Mouse (Mus musculus) forebrain, embryonic 13.5 days (tissue): ENCODE measurements at regions not wholly inside any gene's neighbourhood (a gene's known extent, or its start where the extent isn't known, plus 50 kb on each side); places are given as distances from the start of the nearest gene placed in this dataset.

Source experiments
- ATAC-seq: fragments of 200-750 bp; cut with Nextera tagmentation; 2 replicates; pipeline ENCODE4 v1.8.0; 2017
- H3K27ac ChIP-seq: fragments of 300-500 bp; sonication (generic); 2 replicates; pipeline ENCODE4 v1.5.1; 2015; ENCODE audit warnings: inconsistent platforms, mild to moderate bottlenecking, moderate library complexity
- H3K27me3 ChIP-seq: fragments of 300-500 bp; sonication (generic); 2 replicates; pipeline ENCODE4 v1.6.1; 2015; ENCODE audit warnings: mild to moderate bottlenecking, inconsistent platforms
- H3K36me3 ChIP-seq: fragments of 300-500 bp; sonication (generic); 2 replicates; pipeline ENCODE4 v1.6.1; 2015; ENCODE audit warnings: mild to moderate bottlenecking, inconsistent platforms; ENCODE audit not compliant: poor library complexity, severe bottlenecking
- H3K4me1 ChIP-seq: fragments of 300-500 bp; sonication (generic); 2 replicates; pipeline ENCODE4 v1.6.1; 2015; ENCODE audit warnings: inconsistent platforms
- H3K4me2 ChIP-seq: fragments of 300-500 bp; sonication (generic); 2 replicates; pipeline ENCODE4 v1.6.1; 2015; ENCODE audit warnings: inconsistent platforms, mild to moderate bottlenecking, moderate library complexity
- H3K4me3 ChIP-seq: fragments of 300-500 bp; sonication (generic); 2 replicates; pipeline ENCODE4 v1.5.1; 2015; ENCODE audit warnings: mild to moderate bottlenecking, inconsistent platforms
- H3K9ac ChIP-seq: fragments of 300-500 bp; sonication (generic); 2 replicates; pipeline ENCODE4 v1.6.1; 2015; ENCODE audit warnings: mild to moderate bottlenecking, inconsistent platforms
- H3K9me3 ChIP-seq: fragments of 300-500 bp; sonication (generic); replicated peaks from 2 replicates; pipeline ENCODE4 v1.6.1; 2016; ENCODE audit warnings: inconsistent platforms
- WGBS: fragments of 180-500 bp; shearing (Covaris S2); methylation state at CpG from one replicate; pipeline ENCODE4 v1.1.7; 2015; 5-methylcytosine and 5-hydroxymethylcytosine counted together

DNA sequence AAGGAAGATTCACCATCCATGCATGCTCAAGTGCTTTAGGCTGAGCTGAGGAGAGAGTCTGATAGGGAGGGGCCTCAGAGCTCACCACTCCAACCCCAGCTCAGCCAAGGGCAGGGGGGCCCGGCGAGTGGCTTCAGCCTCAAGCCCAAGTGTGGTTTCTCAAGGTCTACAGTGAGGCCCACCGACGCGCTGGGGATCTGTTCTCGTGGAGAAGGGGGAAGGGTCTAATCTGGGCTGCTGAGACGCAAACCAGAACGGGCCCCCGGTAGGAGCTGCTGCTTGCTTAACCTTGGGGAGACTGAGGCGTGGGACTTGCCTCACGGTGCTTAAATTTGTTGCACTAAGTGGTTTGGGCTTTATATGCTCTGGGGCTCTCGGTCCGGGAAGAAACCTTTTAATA, 70.9 kb downstream of the Asb1 start:
- no peak overlapping the region for H3K9ac ChIP-seq
- H3K36me3 ChIP-seq = no peaks in the 10 kb centered on the region
- H3K4me2 ChIP-seq = no peak overlapping the region
- H3K4me3 ChIP-seq = no peak overlapping the region
- H3K9me3 ChIP-seq = no peaks in the 10 kb centered on the region
- no peak overlapping the region for H3K27ac ChIP-seq
- ATAC-seq = no peak
- no peaks in the 10 kb centered on the region for H3K4me1 ChIP-seq
- H3K27me3 ChIP-seq = no peaks in the 10 kb centered on the region
- 78% methylated on average over 13 of the region's 13 CpGs for WGBS

- no peak for ATAC-seq
- 76% methylated on average over 16 of the region's 16 CpGs for WGBS
- Histone ChIP-seq H3K4me1 (no peaks in the 10 kb centered on the region), H3K4me2 (no peak overlapping the region), H3K27me3 (no peaks in the 10 kb centered on the region), H3K4me3 (no peak overlapping the region), H3K36me3 (no peaks in the 10 kb centered on the region), H3K27ac (no peak overlapping the region), H3K9me3 (no peaks in the 10 kb centered on the region), H3K9ac (no peak overlapping the region)
Observed at GRCm38 (mm10) chr1:91611694-91612093, 71.3 kb downstream of the Asb1 start.

GRCm38 (mm10) chr1:91612912-91613311, 72.6 kb downstream of the Asb1 start:
- no peaks in the 10 kb centered on the region for H3K4me1 ChIP-seq
- no peaks in the 10 kb centered on the region for H3K9me3 ChIP-seq
- no peak for ATAC-seq
- no peak overlapping the region for H3K4me3 ChIP-seq
- H3K27me3 ChIP-seq = no peaks in the 10 kb centered on the region
- 62% methylated on average over 3 of the region's 3 CpGs for WGBS
- H3K4me2 ChIP-seq = no peak overlapping the region
- no peak overlapping the region for H3K27ac ChIP-seq
- no peak overlapping the region for H3K9ac ChIP-seq
- no peaks in the 10 kb centered on the region for H3K36me3 ChIP-seq

DNA sequence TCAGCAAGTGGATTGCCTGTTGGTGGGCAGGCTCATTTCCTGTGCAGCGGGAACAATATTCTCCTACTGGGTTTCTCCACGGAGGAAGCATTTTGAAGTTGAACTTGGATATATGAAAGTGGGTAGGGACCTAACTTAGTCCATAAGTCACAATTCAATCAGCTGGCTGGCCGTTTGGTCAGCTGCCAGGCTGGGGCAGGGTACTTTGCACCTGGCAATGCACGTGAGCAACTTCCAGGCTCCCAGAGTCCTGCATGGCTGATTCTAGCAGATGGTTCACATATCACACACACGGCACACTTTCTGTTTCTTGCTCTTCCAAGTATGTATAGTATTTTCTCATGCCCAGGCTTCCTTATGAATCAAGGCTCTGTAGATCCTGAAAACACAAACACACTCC, 75.1 kb downstream of the Asb1 start:
- Histone ChIP-seq H3K27ac (no peak overlapping the region), H3K27me3 (no peaks in the 10 kb centered on the region), H3K36me3 (no peaks in the 10 kb centered on the region), H3K9me3 (no peaks in the 10 kb centered on the region), H3K9ac (no peak overlapping the region), H3K4me3 (no peak overlapping the region), H3K4me1 (no peaks in the 10 kb centered on the region), H3K4me2 (no peak overlapping the region)
- WGBS = 78% methylated on average over 5 of the region's 5 CpGs
- no peak for ATAC-seq

GRCm38 (mm10) chr1:91618527-91619135, 78.3 kb downstream of the Asb1 start:
- no peak for ATAC-seq
- 59% methylated on average over 14 of the region's 14 CpGs for WGBS
- H3K4me3 ChIP-seq = no peak overlapping the region

DNA sequence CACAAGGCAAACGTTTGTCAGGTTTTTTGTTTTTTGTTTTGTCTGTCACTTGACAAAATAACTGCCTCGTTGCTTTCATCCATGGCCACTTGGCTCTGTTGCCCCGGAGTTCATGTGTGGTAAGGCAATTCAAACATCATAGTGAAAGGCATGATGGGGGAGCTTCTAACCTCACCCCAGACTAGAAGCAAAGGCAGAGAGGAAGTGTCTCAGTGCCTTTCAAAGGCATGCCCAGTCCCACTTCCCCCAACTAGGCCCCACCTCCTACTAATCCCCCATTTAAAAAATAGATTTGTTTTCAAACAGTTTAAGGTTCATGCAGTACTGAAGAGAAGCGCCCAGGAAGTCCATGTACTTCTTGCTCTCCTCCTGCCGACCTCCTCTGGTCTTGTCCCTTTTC, 80.8 kb downstream of the Asb1 start:
- no peak overlapping the region for H3K27ac ChIP-seq
- no peaks in the 10 kb centered on the region for H3K9me3 ChIP-seq
- H3K4me3 ChIP-seq = no peak overlapping the region
- H3K9ac ChIP-seq = no peak overlapping the region
- no peaks in the 10 kb centered on the region for H3K36me3 ChIP-seq
- WGBS = 78% methylated on average over 5 of the region's 5 CpGs
- no peaks in the 10 kb centered on the region for H3K27me3 ChIP-seq
- H3K4me2 ChIP-seq = no peak overlapping the region
- ATAC-seq = no peak
- H3K4me1 ChIP-seq = no peaks in the 10 kb centered on the region

More at GRCm38 (mm10) chr1:91618527-91619135, 78.3 kb downstream of the Asb1 start:
- Histone ChIP-seq H3K9me3 (no peaks in the 10 kb centered on the region), H3K4me2 (no peak overlapping the region), H3K27ac (no peak overlapping the region), H3K36me3 (no peaks in the 10 kb centered on the region), H3K27me3 (no peaks in the 10 kb centered on the region), H3K9ac (no peak overlapping the region), H3K4me1 (no peaks in the 10 kb centered on the region)

- Histone ChIP-seq H3K9me3 (no peaks in the 10 kb centered on the region), H3K4me1 (no peaks in the 10 kb centered on the region), H3K4me2 (no peak overlapping the region), H3K4me3 (no peak overlapping the region), H3K36me3 (no peaks in the 10 kb centered on the region), H3K27ac (no peak overlapping the region), H3K27me3 (no peaks in the 10 kb centered on the region), H3K9ac (no peak overlapping the region)
- no peak for ATAC-seq
- WGBS = 93% methylated on average over 5 of the region's 5 CpGs
Observed at GRCm38 (mm10) chr1:91622874-91623273, 82.5 kb downstream of the Asb1 start.

GRCm38 (mm10) chr1:91624028-91624427, 83.7 kb downstream of the Asb1 start:
- no peaks in the 10 kb centered on the region for H3K27me3 ChIP-seq
- no peaks in the 10 kb centered on the region for H3K4me1 ChIP-seq
- no peak overlapping the region for H3K4me3 ChIP-seq
- H3K4me2 ChIP-seq = no peak overlapping the region
- no peak overlapping the region for H3K27ac ChIP-seq
- ATAC-seq = no peak
- no peak overlapping the region for H3K9ac ChIP-seq
- WGBS = 82% methylated on average over 8 of the region's 8 CpGs
- H3K36me3 ChIP-seq = no peaks in the 10 kb centered on the region
- H3K9me3 ChIP-seq = no peaks in the 10 kb centered on the region

DNA sequence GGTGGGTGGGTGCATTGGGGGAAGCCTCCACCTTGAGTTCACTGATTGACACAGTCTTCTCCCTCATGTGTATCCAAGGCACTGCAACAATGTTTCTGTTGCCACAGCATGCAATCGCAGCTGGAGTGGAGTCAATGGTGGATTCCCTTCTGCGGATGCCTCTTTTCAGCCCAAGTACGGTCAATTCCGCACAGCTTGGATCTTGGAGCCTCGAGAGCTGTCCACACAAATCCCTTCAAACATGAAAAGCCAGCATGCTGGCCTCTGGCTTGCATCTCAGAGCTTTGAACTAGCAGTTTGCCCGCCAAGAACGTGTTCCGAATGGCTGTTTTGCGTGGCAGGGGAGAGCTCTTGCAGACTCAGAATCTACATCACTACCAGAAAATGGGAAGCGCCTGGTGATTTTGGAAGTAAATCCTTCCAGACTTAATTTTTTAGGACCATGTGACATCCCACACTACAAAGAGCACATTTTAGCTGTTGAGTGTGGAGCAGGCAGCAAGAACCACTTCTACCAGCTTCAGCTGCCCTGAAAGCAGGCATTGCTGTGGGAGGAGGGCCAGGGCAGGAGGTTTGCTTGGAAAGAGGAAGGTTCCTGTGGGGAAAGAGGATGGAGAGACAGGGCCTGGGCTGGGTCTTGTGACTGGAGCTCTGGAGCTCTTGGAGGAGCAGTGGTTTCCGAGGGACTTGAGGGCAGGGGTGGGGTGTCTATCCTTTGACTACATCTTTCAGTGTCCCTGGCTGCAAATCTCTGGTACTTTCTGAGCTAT, 84.4 kb downstream of the Asb1 start:
- Histone ChIP-seq H3K4me2 (no peak overlapping the region), H3K27ac (no peak overlapping the region), H3K9me3 (no peaks in the 10 kb centered on the region), H3K36me3 (no peaks in the 10 kb centered on the region), H3K4me3 (no peak overlapping the region), H3K4me1 (no peaks in the 10 kb centered on the region), H3K27me3 (no peaks in the 10 kb centered on the region), H3K9ac (no peak overlapping the region)
- ATAC-seq = no peak
- 73% methylated on average over 11 of the region's 11 CpGs for WGBS

GRCm38 (mm10) chr1:91626090-91626489, 85.7 kb downstream of the Asb1 start:
- Histone ChIP-seq H3K9ac (no peak overlapping the region), H3K36me3 (no peaks in the 10 kb centered on the region), H3K27ac (no peak overlapping the region), H3K4me3 (no peak overlapping the region), H3K4me2 (no peak overlapping the region), H3K4me1 (no peaks in the 10 kb centered on the region), H3K9me3 (no peaks in the 10 kb centered on the region), H3K27me3 (no peaks in the 10 kb centered on the region)
- 87% methylated on average over 11 of the region's 11 CpGs for WGBS
- no peak for ATAC-seq

- no peaks in the 10 kb centered on the region for H3K36me3 ChIP-seq
- 73% methylated on average over 12 of the region's 12 CpGs for WGBS
- no peak overlapping the region for H3K4me2 ChIP-seq
- H3K27ac ChIP-seq = no peak overlapping the region
- H3K9me3 ChIP-seq = no peaks in the 10 kb centered on the region
- no peak overlapping the region for H3K9ac ChIP-seq
- H3K27me3 ChIP-seq = no peaks in the 10 kb centered on the region
- H3K4me1 ChIP-seq = no peaks in the 10 kb centered on the region
- no peak overlapping the region for H3K4me3 ChIP-seq
- no peak for ATAC-seq
Observed at GRCm38 (mm10) chr1:91630206-91630605, 89.9 kb downstream of the Asb1 start.

DNA sequence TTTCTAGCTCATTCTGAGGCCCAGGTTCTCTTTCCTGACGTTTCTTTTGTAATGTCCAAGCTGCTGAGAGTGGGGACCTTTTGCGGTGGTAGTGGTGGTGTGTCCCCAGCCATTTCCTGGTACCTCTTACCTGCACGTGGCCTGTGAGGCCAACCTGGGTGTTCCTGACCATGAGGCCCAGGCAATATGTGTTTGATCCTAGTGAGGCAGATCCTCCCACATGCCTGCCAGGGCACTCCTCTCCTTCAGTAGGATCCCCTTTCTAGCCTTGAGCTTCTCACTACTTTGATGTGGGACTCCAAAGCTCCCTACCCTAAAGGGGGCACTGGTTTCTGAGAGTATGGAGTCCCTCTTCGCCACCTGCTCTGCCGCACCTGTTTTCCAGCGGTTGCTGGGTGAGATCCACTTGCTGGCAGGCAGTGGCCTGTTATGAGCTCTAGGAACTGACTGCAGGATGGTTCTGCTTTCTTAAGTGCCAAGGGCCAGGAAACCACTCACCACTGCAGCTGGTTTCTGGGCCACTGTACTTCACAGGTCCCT, 90.6 kb downstream of the Asb1 start:
- ATAC-seq = no peak
- H3K4me3 ChIP-seq = no peak overlapping the region
- WGBS = 87% methylated on average over 6 of the region's 6 CpGs

More for the DNA sequence above, 90.6 kb downstream of the Asb1 start:
- Histone ChIP-seq H3K9ac (no peak overlapping the region), H3K9me3 (no peaks in the 10 kb centered on the region), H3K4me2 (no peak overlapping the region), H3K27me3 (no peaks in the 10 kb centered on the region), H3K4me1 (no peaks in the 10 kb centered on the region), H3K36me3 (no peaks in the 10 kb centered on the region), H3K27ac (no peak overlapping the region)
